Mouse (Mus musculus) gastrocnemius, postnatal 4 days (tissue): ENCODE measurements around the gene Marveld2. TPM values are rescaled to one million over a fixed set of nuclear protein-coding genes. Genes with fewer than 3 reads are reported as not detected.

Experiments used
- DNase-seq, 2 experiments: peaks; one replicate each; pipeline ENCODE4 v3.0.0; 2021 to 2022; ENCODE audit warnings: low spot score in 2 of 2, mixed read lengths in 2 of 2
- total RNA-seq, 2 experiments: library from RNA; stranded (reverse); gene quantifications; 2 replicates each; pipeline ENCODE4 v1.2.3; 2021

Marveld2 gene
- total RNA-seq, 2 experiments from 2014 or later = 4.3 to 4.5 TPM

DNA sequence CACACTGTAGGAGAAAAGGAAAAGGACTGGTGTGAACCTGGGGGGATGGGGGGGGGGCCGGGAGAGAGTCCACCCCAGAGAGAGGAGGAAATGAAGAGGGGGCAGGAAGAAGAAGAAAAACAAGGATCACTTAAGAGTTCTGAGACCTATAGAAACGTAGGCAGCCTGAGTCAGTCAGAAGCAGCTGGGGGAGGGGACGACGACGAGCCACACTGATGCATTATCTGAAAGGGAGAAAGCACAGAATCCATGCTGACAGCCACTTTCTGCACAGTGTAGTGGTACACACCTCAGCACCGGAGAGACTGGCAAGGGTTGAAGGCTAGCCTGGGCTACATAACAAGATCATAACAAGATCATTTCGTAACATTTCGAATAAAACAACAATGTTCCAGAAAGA lies 15.7 kb downstream of the Marveld2 start:
- no peak for DNase-seq

GRCm38 (mm10) chr13:100600317-100600716 lies 16.5 kb downstream of the Marveld2 start:
- no peak for DNase-seq

DNA sequence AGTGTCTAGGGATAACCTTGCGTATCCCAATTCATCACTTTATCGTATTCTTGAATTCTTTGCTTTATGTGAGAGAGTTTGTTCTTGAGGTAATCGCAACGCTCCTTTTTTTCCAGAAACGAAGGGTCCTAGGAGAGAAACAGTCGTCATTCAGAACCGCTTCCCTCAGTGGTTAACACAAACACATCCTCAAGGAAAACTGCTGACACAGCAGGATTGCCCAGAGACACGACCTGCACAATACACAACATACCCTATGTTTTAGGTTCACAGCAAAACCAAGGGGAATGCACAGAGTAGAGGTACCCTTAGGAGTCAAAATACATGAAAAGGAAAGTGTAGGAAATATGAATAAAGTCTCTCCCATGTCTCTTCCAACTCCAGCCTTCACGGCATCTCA lies 19.5 kb downstream of the Marveld2 start:
- DNase-seq = no peak

GRCm38 (mm10) chr13:100595552-100595885 lies 21.3 kb downstream of the Marveld2 start:
- DNase-seq = no peak

GRCm38 (mm10) chr13:100594838-100595551 lies 21.8 kb downstream of the Marveld2 start:
- DNase-seq = no peak

GRCm38 (mm10) chr13:100594041-100594792 lies 22.6 kb downstream of the Marveld2 start:
- DNase-seq = no peak

DNA sequence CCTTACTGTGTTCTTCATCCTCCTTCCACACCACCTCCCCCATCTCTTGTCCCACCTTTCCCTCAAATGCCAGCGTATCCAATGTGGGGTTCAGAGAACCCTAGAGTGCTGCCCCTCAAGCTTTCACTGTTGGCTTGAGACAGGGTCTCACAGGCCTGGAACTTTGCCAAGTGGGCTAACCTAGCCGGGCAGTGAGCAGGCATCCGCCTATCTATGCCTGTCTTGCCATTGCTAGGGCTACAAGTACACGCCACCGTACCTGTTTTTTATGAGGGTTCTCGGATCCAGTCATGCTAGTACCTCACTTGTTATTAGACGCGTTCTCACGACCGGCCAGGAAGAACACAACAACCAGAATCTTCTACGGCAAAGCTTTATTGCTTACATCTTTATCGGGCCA lies 28.1 kb downstream of the Marveld2 start:
- no peak for DNase-seq

- no peak for DNase-seq
Measured at GRCm38 (mm10) chr13:100582144-100582543, 34.6 kb downstream of the Marveld2 start.

GRCm38 (mm10) chr13:100581701-100582100 lies 35.1 kb downstream of the Marveld2 start:
- DNase-seq = no peak

- no peak for DNase-seq
Measured at GRCm38 (mm10) chr13:100579951-100580350, 36.8 kb downstream of the Marveld2 start.

DNA sequence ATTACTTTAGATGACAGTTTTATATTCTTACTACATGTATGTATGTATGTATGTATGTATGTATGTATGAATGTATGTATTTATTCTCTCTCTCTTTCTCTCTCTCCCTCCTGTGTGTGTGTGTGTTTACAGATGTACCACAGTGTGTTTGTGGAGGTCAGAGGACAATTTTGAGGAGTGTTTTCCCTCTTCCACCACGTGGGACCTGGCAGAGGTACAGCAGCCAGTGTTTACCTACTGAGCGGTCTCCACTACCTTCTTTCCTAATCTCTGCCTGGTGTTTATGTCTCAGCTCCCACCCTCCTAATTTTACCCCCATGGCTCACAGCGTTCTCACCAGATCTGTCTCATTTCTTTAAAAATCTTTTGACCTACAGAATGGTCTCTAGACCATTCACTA lies 37.6 kb downstream of the Marveld2 start:
- DNase-seq = no peak

GRCm38 (mm10) chr13:100575950-100576349 lies 40.8 kb downstream of the Marveld2 start:
- no peak for DNase-seq

GRCm38 (mm10) chr13:100570713-100571112 lies 46.1 kb downstream of the Marveld2 start:
- DNase-seq = no peak

DNA sequence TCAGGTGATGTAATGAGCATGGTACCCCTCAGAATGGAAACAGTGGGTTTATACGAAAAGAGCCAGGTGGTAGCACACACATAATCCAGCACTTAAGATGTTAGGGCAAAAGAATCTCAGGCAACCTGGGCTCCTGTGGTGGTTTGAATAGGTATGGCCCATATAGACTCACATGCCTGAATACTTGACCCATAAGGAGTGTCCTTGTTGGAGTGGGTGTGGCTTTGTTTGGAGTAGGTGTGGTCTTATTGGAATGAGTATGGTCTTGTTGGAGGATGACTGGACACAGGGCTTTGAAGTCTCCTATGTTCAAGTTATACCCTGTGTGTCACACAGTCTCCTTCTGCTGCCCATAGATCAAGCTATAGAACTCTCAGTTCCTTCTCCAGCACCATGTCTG lies 48.4 kb downstream of the Marveld2 start:
- DNase-seq = no peak

DNA sequence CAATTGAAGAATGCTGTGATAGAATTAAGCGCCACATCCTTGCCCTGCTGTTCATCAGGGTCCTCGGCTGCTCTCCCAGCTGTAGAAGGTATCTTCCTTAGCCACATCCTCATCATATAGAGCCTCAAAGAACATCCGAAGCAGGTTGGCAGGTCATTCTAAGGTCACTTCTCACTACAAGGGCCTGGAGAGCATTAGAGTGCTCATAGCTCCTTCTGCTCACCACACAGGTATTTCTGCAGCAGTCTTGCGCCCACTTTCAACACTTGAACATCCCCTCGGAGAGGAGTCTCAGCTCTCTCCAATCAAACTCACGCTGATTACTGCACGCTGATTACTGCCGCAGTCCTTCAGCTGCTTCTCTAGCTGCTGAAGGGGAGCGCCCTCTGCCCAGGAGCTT lies 57.3 kb downstream of the Marveld2 start:
- DNase-seq = no peak

GRCm38 (mm10) chr13:100557011-100557410 lies 59.8 kb downstream of the Marveld2 start:
- DNase-seq = no peak

- DNase-seq = no peak
Measured at GRCm38 (mm10) chr13:100553042-100553437, 63.7 kb downstream of the Marveld2 start.

DNA sequence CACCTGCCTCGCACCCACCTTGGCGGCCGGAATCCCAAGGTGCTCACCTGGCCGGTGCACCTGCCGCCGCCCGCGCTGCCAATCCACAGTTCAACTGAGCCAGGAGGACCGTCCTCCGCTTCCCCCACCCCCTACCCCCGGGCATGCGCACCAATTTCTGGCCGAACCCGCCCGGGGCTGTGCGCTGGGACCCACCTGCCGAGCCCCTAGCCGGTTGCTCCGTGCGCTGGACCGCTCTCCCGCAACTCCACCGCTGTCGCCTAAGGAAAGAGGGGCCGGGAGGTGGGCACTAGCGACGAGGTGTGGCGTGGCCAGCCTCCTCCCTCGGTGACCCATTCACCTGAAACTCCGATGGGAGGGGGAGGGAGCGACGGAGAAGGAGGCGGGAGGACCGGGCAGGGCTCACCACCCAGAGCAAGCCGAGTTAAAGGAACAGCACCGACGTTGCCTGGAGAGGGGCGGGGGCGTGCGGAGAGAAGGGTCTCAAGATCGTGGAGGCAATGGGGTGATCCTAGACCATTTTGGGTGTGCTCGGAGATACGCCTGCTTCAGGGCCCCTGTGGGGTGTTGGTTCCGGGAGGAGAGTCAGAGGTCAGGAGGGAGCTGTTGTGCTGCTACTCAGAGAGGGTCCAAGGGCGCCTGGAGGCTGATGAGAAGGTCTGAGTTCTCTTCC lies 64.3 kb downstream of the Marveld2 start, which contains the start of gene Ocln:
Ocln (minus strand) TSS at position 350 of the 673 bp plus-strand sequence.
- DNase-seq = no peak

DNA sequence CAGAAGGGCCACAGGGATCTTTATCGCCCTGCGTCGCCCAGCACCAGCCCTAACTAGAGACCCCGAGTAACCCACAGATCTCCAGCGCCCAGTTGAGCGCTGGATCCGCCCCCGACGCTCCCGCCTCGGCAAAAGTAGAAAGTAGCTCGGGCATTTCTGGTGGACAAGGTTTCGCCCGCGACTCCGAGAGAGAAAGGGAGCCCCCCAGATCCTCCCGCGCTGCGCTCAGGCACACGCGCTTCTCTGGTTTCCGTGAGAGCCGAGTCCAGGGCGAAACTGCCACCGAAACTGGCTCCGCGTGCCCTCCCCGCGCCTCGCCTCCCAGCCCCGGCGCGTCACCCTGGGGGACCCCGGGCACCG lies 64.8 kb downstream of the Marveld2 start:
- DNase-seq = no peak

GRCm38 (mm10) chr13:100551371-100552008 lies 65.3 kb downstream of the Marveld2 start:
- peak in 1 of 2 experiments; percentile 8 for DNase-seq

GRCm38 (mm10) chr13:100547269-100547668 lies 69.5 kb downstream of the Marveld2 start:
- DNase-seq = no peak
